Comparison of ENCODE assay signal across 1 mouse cellular context in genomic region chr13:23620056-23620732, GRCm38 (mm10).
TF ChIP-seq lines count a peak whose summit lies in the region.

No protein-coding gene starts in this region.

TF ChIP-seq in C2C12, 6 proteins besides CTCF, POLR2A, EP300 and RAD21 (continued from another document):
- no peak for TF ChIP-seq FOSL1 (IDR thresholded peaks at IDR 0.05; ENCODE audit: insufficient read depth, low read length, poor library complexity, severe bottlenecking)
